Mouse (Mus musculus) ES-Bruce4 (cell line): ENCODE measurements around the gene Tmem251.

ENCODE experiments used
- CTCF ChIP-seq: IDR thresholded peaks from one replicate; pipeline ENCODE4 v1.8.1; 2011; ENCODE audit warnings: low read depth, low read length
- EP300 ChIP-seq: IDR thresholded peaks from 2 replicates; pipeline ENCODE4 v1.6.1; 2011; ENCODE audit warnings: low read depth, low read length; ENCODE audit not compliant: insufficient read depth
- POLR2A ChIP-seq: IDR thresholded peaks from one replicate; pipeline ENCODE4 v1.8.1; 2011; ENCODE audit warnings: low read length; ENCODE audit not compliant: insufficient read depth

DNA sequence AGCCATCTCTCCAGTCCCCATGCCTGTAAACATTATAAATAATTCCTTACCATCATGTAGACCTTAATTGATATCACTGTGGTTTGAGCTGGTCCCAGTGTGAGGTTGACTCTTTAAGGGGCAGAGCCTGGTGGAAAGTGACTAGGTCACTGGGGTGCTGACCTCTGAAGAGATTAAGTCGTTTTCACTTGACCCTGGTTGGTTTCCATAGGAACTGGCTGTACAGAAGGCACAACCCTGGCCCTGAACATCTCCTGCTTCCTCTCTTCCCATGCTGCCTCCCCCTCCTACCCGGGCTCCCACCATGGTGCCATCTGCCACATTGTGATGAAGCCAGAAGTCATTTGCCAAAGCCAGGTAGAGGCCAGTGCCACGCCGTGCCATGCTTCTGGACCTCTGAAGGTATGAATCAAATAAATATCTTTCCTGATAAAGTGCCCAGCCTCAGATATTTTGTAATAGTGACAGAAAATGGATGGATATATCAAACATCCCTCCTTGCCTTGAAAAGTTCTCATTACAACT lies 32.6 kb upstream of the Tmem251 start:
- no peak for TF ChIP-seq EP300
- no peak for TF ChIP-seq CTCF
- TF ChIP-seq POLR2A, result no peak
